Mouse (Mus musculus) forebrain, embryonic 11.5 days (tissue): Measurements from ENCODE around the gene Hoxa13. TPM values are rescaled to one million over a fixed set of nuclear protein-coding genes. Genes with fewer than 3 reads are reported as not detected.

Experiments
- ATAC-seq: fragments of 200-750 bp; cut with Nextera tagmentation; replicated peaks from 2 replicates; pipeline ENCODE4 v1.8.0; 2017; ENCODE audit warnings: moderate TSS enrichment; ENCODE audit not compliant: low FRiP score
- DNase-seq: peaks from one replicate; pipeline ENCODE4 v3.0.0-alpha.2; 2017; ENCODE audit warnings: low spot score
- H3K27ac ChIP-seq: fragments of 300-500 bp; sonication (generic); 2 replicates; pipeline ENCODE4 v1.5.1; 2014; ENCODE audit warnings: low read depth, low read length
- H3K27me3 ChIP-seq: fragments of 300-500 bp; sonication (generic); 2 replicates; pipeline ENCODE4 v1.6.1; 2014; ENCODE audit warnings: mild to moderate bottlenecking, low read length, mixed read lengths; ENCODE audit not compliant: control insufficient read depth, insufficient read depth
- H3K36me3 ChIP-seq: fragments of 300-500 bp; sonication (generic); 2 replicates; pipeline ENCODE4 v1.6.1; 2014; ENCODE audit warnings: mild to moderate bottlenecking, low read length, moderate library complexity, mixed read lengths; ENCODE audit not compliant: control insufficient read depth, insufficient read depth
- H3K4me1 ChIP-seq: fragments of 300-500 bp; sonication (generic); replicated peaks from 2 replicates; pipeline ENCODE4 v1.6.1; 2014; ENCODE audit warnings: low read length, mixed read lengths; ENCODE audit not compliant: control insufficient read depth, insufficient read depth
- H3K4me2 ChIP-seq: fragments of 300-500 bp; sonication (generic); 2 replicates; pipeline ENCODE4 v1.6.1; 2014; ENCODE audit warnings: low read depth, mild to moderate bottlenecking, low read length, moderate library complexity, mixed read lengths; ENCODE audit not compliant: severe bottlenecking
- H3K4me3 ChIP-seq: fragments of 300-500 bp; sonication (generic); 2 replicates; pipeline ENCODE4 v1.5.1; 2014; ENCODE audit warnings: low read depth, low read length
- H3K9ac ChIP-seq: fragments of 300-500 bp; sonication (generic); 2 replicates; pipeline ENCODE4 v1.6.1; 2014; ENCODE audit warnings: low read length
- H3K9me3 ChIP-seq: fragments of 300-500 bp; sonication (generic); 2 replicates; pipeline ENCODE4 v1.6.1; 2016; ENCODE audit warnings: low read length, mixed read lengths; ENCODE audit not compliant: control insufficient read depth
- WGBS: fragments of 180-500 bp; shearing (Covaris S2); extraction: QIAGEN DNeasy Blood & Tissue Kit; methylation state at CpG from one replicate; pipeline ENCODE4 v1.1.7; 2014; 5-methylcytosine and 5-hydroxymethylcytosine counted together
- polyA plus RNA-seq: library from polyadenylated mRNA; unstranded; fragments of >200 nt; fragmentation: Nextera tagmentation; extraction: Ambion mirVana; gene quantifications from 2 replicates; pipeline ENCODE4 v1.2.1, GENCODE M21; 2014

The Hoxa13 gene
- polyA plus RNA-seq, 1 experiment from 2014 or later: not detected

GRCm38 (mm10) chr6:52215070-52215469 is 45.6 kb downstream of the Hoxa13 start:
- Histone ChIP-seq H3K4me3 (no peak overlapping the region), H3K9me3 (no peaks in the 10 kb centered on the region), H3K4me1 (peaks cover 6% of the 10 kb centered on the region; the same call in 1 of the 2 replicates), H3K4me2 (no peak overlapping the region), H3K27me3 (peaks cover 99% of the 10 kb centered on the region), H3K27ac (no peak overlapping the region), H3K36me3 (no peaks in the 10 kb centered on the region), H3K9ac (no peak overlapping the region)
- 12% methylated on average over 3 of the region's 3 CpGs for WGBS
- DNase-seq: peak; percentile 51
- no peak for ATAC-seq

- Histone ChIP-seq H3K4me2 (no peak overlapping the region), H3K4me1 (peaks cover 6% of the 10 kb centered on the region; the same call in 1 of the 2 replicates), H3K27me3 (peaks cover 99% of the 10 kb centered on the region), H3K9ac (no peak overlapping the region), H3K4me3 (no peak overlapping the region), H3K27ac (no peak overlapping the region), H3K36me3 (no peaks in the 10 kb centered on the region), H3K9me3 (no peaks in the 10 kb centered on the region)
- 9% methylated on average over 5 of the region's 5 CpGs for WGBS
- peak; percentile 49 for DNase-seq
- no peak for ATAC-seq
These were observed 46.4 kb downstream of the Hoxa13 start for GRCm38 (mm10) chr6:52214271-52214670.

DNA sequence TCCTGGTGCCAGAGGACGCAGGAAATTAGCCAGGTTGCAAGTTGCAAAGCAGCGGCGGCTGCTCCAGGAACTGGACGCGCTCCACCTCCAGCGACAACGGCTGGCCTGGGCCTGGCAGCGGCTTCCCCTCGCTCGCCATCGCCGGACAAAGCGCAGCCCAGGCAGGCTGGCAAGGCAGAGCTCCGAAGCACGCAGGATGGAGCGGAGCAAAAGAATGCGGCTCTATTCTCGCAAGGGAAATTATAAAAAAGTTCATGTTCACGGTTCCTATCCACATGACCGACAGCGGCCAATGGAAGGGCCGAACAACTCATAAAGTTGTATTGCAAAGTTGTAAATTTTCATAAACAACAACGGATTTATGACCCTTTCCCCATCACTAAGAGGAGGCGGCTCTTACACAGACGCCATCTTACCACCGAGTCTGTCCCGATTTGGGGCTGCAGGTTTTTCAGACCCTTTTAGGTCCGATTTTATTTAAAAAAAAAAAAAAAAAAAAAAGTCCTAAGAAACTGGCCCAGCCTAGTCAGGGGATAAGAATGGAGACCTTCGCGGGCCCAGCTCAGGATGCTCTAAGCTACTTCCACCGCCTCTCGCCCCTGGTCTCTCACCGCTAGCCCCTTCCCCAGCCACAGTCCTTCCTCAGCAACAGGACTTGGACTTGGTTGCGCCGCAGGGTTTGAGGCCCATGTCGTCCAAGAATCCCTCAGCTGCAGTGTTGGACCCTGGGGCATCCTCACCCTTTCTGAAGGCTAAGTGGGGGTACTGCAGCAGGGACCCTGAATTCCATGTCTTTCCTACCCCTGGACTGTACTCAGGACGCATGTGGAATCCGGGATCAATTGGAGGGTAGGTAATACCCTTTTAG is 47.3 kb downstream of the Hoxa13 start, which contains the start of the genes Hoxa3 and Gm28308:
TSS of gene Hoxa3 (minus strand) at position 218 of the 868 bp plus-strand sequence.
TSS of gene Gm28308 (minus strand) at position 221 of the 868 bp plus-strand sequence.
- DNase-seq (peak; percentile 62), ATAC-seq (no peak)
- H3K4me1 ChIP-seq: peaks cover 11% of the 10 kb centered on the region
- no peaks in the 10 kb centered on the region for H3K9me3 ChIP-seq
- H3K27me3 ChIP-seq: peaks cover 99% of the 10 kb centered on the region
- WGBS: 3% methylated on average over 38 of the region's 38 CpGs
- no peaks in the 10 kb centered on the region for H3K36me3 ChIP-seq
- no peak within 1 kb of the TSS for H3K4me3 ChIP-seq
- H3K9ac ChIP-seq: no peak within 1 kb of the TSS
- no peak within 1 kb of the TSS for H3K4me2 ChIP-seq
- H3K27ac ChIP-seq: no peak within 1 kb of the TSS

- DNase-seq (peak; percentile 47), ATAC-seq (no peak)
- Histone ChIP-seq H3K27me3 (peaks cover 99% of the 10 kb centered on the region), H3K9me3 (no peaks in the 10 kb centered on the region), H3K4me1 (peaks cover 11% of the 10 kb centered on the region), H3K9ac (no peak overlapping the region), H3K36me3 (no peaks in the 10 kb centered on the region), H3K4me2 (no peak overlapping the region), H3K4me3 (no peak overlapping the region), H3K27ac (no peak overlapping the region)
- under 1% methylated on average over 22 of the region's 22 CpGs for WGBS
These were observed 48.0 kb downstream of the Hoxa13 start for GRCm38 (mm10) chr6:52212556-52213118.

GRCm38 (mm10) chr6:52211961-52212360 is 48.7 kb downstream of the Hoxa13 start:
- Histone ChIP-seq H3K36me3 (no peaks in the 10 kb centered on the region), H3K9me3 (no peaks in the 10 kb centered on the region), H3K27me3 (peaks cover 99% of the 10 kb centered on the region), H3K9ac (no peak overlapping the region), H3K4me2 (no peak overlapping the region), H3K4me1 (peaks cover 6% of the 10 kb centered on the region), H3K27ac (no peak overlapping the region), H3K4me3 (no peak overlapping the region)
- WGBS: 3% methylated on average over 13 of the region's 13 CpGs
- ATAC-seq (no peak), DNase-seq (peak; percentile 58)

DNA sequence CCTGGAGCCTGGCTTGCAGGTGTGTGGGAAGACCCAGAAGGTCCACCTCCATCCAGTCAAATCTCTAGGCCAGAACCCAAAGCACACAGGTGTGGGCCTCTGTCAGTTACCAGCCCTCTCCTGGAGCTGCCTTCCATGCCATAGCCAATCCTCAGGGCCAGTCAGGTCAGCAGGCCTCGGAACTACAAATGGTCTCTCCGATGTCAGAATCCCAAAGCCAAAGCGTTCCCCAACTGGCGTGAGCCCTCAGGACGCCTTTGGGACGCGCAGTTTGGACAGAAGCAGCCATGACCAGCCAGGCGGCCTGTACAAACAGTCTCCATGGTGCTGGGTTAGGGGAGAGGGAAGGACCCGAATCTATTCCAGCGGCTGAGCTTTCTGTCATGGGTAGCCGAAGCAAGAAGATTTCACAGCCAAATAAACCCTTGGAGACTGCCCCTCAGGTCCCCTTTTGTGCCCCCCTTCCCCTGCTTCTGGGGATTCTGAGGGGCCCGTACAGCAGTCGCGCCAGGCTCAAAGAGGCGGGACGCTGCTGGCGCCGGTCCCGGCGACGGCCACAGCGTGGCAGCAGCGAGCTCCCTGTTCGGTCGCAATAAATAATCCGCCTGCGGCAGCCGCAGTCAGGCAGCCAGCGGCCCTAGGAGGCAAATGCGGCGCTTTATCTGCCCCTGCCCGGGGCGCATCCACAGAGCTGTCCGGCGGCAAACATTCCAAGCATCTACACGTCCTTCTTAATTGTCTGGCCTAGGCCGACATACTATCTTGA is 49.3 kb downstream of the Hoxa13 start:
- Histone ChIP-seq H3K9ac (no peak overlapping the region), H3K36me3 (no peaks in the 10 kb centered on the region), H3K4me1 (peaks cover 5% of the 10 kb centered on the region; the same call in 1 of the 2 replicates), H3K27ac (no peak overlapping the region), H3K27me3 (peaks cover 99% of the 10 kb centered on the region), H3K4me2 (no peak overlapping the region), H3K4me3 (no peak overlapping the region), H3K9me3 (no peaks in the 10 kb centered on the region)
- under 1% methylated on average over 37 of the region's 37 CpGs for WGBS
- DNase-seq: peak; percentile 88
- ATAC-seq: no peak

GRCm38 (mm10) chr6:52209685-52210046 is 51.0 kb downstream of the Hoxa13 start:
- DNase-seq (no peak), ATAC-seq (no peak)
- no peak overlapping the region for H3K9ac ChIP-seq
- no peak overlapping the region for H3K27ac ChIP-seq
- H3K36me3 ChIP-seq: no peaks in the 10 kb centered on the region
- WGBS: 5% methylated on average over 12 of the region's 12 CpGs
- peaks cover 5% of the 10 kb centered on the region; the same call in 1 of the 2 replicates for H3K4me1 ChIP-seq
- H3K27me3 ChIP-seq: peaks cover 99% of the 10 kb centered on the region
- no peak overlapping the region for H3K4me2 ChIP-seq
- H3K4me3 ChIP-seq: no peak overlapping the region
- H3K9me3 ChIP-seq: no peaks in the 10 kb centered on the region

DNA sequence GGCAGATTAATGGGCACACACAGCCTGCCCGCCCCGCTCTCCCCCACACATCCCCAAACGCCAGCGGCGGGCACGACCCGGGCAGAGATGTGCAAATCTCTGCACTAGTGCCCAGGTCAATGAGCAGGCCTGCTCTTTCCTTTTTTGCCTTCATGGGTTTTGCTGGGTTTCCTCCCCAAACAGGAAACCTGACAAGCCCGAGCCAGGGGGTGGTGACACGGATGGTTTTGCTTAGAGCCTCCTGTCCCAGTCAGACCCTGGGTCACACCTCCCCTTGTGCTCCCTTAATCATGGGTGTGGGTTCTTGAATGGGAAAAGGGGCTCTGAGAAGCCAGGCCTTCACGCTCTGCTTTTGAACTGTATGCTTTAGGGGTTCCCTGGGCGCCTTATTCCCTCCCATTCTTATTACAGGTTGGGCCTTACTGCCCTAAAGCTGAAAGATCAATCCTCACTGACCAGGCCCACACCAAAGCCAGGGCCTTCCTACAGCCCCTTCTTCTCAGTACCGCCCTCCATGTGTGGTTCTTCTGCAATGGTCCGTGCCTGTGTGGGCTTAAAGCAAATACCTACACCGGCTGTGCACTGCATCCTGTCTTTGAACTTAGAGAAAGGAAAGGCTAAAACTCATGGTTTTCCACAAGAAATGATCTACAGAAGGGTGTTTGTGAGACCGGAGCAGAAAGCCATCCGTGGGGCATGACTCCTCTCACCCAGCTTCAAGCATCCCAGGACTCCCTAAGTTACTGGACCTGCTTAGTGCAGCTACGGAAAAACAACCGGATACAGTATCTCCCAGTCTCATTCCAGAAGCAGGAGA is 51.6 kb downstream of the Hoxa13 start:
- DNase-seq: peak; percentile 52

More for the DNA sequence above, 51.6 kb downstream of the Hoxa13 start:
- H3K4me2 ChIP-seq: no peak overlapping the region
- H3K4me1 ChIP-seq: peaks cover 5% of the 10 kb centered on the region; the same call in 1 of the 2 replicates
- no peak overlapping the region for H3K27ac ChIP-seq
- no peak for ATAC-seq
- no peaks in the 10 kb centered on the region for H3K36me3 ChIP-seq
- H3K27me3 ChIP-seq: peaks cover 99% of the 10 kb centered on the region
- 2% methylated on average over 18 of the region's 18 CpGs for WGBS
- H3K4me3 ChIP-seq: no peak overlapping the region
- no peak overlapping the region for H3K9ac ChIP-seq
- no peaks in the 10 kb centered on the region for H3K9me3 ChIP-seq
